16 mouse cellular contexts compared by ENCODE assay signal in the genomic region with DNA sequence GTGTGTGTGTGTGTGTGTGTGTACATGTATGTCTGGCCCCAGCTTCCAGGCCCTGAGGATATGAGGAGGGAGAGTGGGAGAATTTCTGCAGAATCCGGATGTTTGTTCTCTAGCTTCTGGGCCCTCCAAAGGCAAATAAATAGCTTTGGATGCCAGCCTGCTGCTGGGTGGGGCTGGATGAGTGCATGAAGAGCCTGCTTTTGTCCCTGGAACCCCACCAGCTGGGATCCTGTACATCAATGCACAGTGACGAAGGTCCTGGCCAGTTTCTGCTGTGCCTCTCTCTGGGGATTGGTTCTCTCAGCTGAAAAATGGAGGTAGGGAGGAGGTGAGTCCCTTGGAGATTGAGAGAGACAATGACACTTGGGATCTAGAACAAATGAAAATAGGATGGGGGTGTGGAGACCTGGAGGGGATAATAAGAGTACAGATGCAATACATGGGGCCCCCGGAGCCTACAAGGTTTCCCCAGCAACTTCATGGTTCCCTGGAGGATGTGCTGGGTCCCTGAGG. TPM values are rescaled to one million over a fixed set of nuclear protein-coding genes. Genes with fewer than 3 reads are reported as not detected.
DNase-seq lines count a peak whose midpoint lies in the region; ATAC-seq and TF ChIP-seq lines count a peak whose summit lies in the region.
"Had no signal": no experiment of that assay in that cellular context is flagged by ENCODE, and none has a peak within 500 bp of the region (broad histone marks: within the 10 kb centered on the region; RNA-seq: fewer than 3 reads in every experiment).

No protein-coding gene starts in this region.

- no peak for ATAC-seq in heart, embryonic 11.5 days (replicated peaks; ENCODE audit: insufficient number of reproducible peaks, low FRiP score, low TSS enrichment)

- DNase-seq in heart, adult 2 months, result peak in 1 of 2 experiments; percentile 30
- DNase-seq in kidney, adult 2 months, result peak; percentile 36
- no peak for DNase-seq in kidney, adult 8-10 months
- DNase-seq in urinary bladder, adult 18-20 months (ENCODE audit: low spot score in 2 of 2), result no peak
- DNase-seq in urinary bladder, postnatal 10 days (ENCODE audit: low spot score), result no peak
- DNase-seq: cerebellum, adult 2 months; kidney, adult 9 months; midbrain, embryonic 14.5 days; thymus, adult 2 months had no signal

- no peaks in the 10 kb centered on the region for H3K27me3 ChIP-seq in heart, adult 2 months (ENCODE audit: control insufficient read depth, insufficient read depth, low read length)
- H3K27me3 ChIP-seq in heart, embryonic 11.5 days (ENCODE audit: control insufficient read depth, insufficient read depth, low read length), result no peaks in the 10 kb centered on the region
- H3K27me3 ChIP-seq in kidney, adult 2 months (replicated peaks; ENCODE audit: control insufficient read depth, insufficient read depth, low read length), result no peaks in the 10 kb centered on the region
- H3K27me3 ChIP-seq: hindbrain, embryonic 15.5 days; limb, embryonic 12.5 days; neural tube, embryonic 12.5 days had no signal

- H3K4me2 ChIP-seq in heart, embryonic 11.5 days, result no peak overlapping the region
- H3K4me2 ChIP-seq: hindbrain, embryonic 15.5 days; limb, embryonic 12.5 days; neural tube, embryonic 12.5 days had no signal

- no peak for TF ChIP-seq EP300 in heart, adult 2 months (IDR thresholded peaks at IDR 0.05; ENCODE audit: insufficient read depth, low read depth, low read length)

- TF ChIP-seq CTCF in heart, adult 2 months (IDR thresholded peaks at IDR 0.05), result no peak
- TF ChIP-seq CTCF in kidney, adult 2 months (conservative IDR thresholded peaks at IDR 0.05; ENCODE audit: insufficient read depth, insufficient read length, low read depth, low read length), result no peak
- TF ChIP-seq CTCF in bone marrow, adult 2 months (IDR thresholded peaks at IDR 0.05; ENCODE audit: control insufficient read depth, insufficient read depth, low read length), result no peak

- no peak overlapping the region for H3K4me3 ChIP-seq in heart, adult 2 months
- H3K4me3 ChIP-seq in heart, embryonic 11.5 days (ENCODE audit: low read depth, low read length), result no peak overlapping the region
- no peak overlapping the region for H3K4me3 ChIP-seq in kidney, adult 2 months (ENCODE audit: insufficient read depth, low read depth, low read length)
- no peak overlapping the region for H3K4me3 ChIP-seq in bone marrow, adult 2 months (replicated peaks; ENCODE audit: control insufficient read depth, low read depth, low read length)
- H3K4me3 ChIP-seq in brown adipose tissue, adult 24 weeks (ENCODE audit: insufficient read depth, low read depth, low read length), result no peak overlapping the region
- H3K4me3 ChIP-seq: hindbrain, embryonic 15.5 days; limb, embryonic 12.5 days; neural tube, embryonic 12.5 days had no signal

- intact Hi-C loops in heart, adult 2 months (cut with DNase I), result no loop called here

- no peaks in the 10 kb centered on the region for H3K79me2 ChIP-seq in heart, adult 2 months (replicated peaks; ENCODE audit: control insufficient read depth, insufficient read depth, low read length)

- TF ChIP-seq POLR2A in heart, adult 2 months (IDR thresholded peaks at IDR 0.05; ENCODE audit: insufficient read depth, low read depth, low read length), result no peak
- TF ChIP-seq POLR2A in kidney, adult 2 months (IDR thresholded peaks at IDR 0.05; ENCODE audit: low read depth, low read length), result no peak
- TF ChIP-seq POLR2A in bone marrow, adult 2 months (IDR thresholded peaks at IDR 0.05; ENCODE audit: borderline replicate concordance, control insufficient read depth, low read depth, low read length), result no peak

- H3K4me1 ChIP-seq in heart, adult 2 months (ENCODE audit: control insufficient read depth, insufficient read depth, low read length), result peaks cover 34% of the 10 kb centered on the region
- H3K4me1 ChIP-seq in heart, embryonic 11.5 days (ENCODE audit: control insufficient read depth, insufficient read depth, low read length), result peaks cover 14% of the 10 kb centered on the region
- H3K4me1 ChIP-seq in kidney, adult 2 months (ENCODE audit: control insufficient read depth, insufficient read depth, low read length), result peaks cover 4% of the 10 kb centered on the region; the same call in 1 of the 2 replicates
- H3K4me1 ChIP-seq in bone marrow, adult 2 months (ENCODE audit: control insufficient read depth, insufficient read depth, low read length), result peaks cover 8% of the 10 kb centered on the region
- H3K4me1 ChIP-seq in brown adipose tissue, adult 24 weeks (ENCODE audit: control insufficient read depth, insufficient read depth, insufficient read length, low read length), result peaks cover 57% of the 10 kb centered on the region

- 0 out of 2 replicates have a peak overlapping the region, but pooled peaks have one; percentile 22 for H3K9ac ChIP-seq in heart, adult 2 months (ENCODE audit: low read depth, low read length)
- H3K9ac ChIP-seq in heart, embryonic 11.5 days (ENCODE audit: low read depth, low read length), result no peak overlapping the region
- H3K9ac ChIP-seq: hindbrain, embryonic 15.5 days; limb, embryonic 12.5 days; liver, embryonic 14.5 days; neural tube, embryonic 12.5 days had no signal

- WGBS in heart, adult 2 months, result 33% methylated on average over 3 of the region's 3 CpGs
- WGBS in heart, embryonic 11.5 days (ENCODE audit: insufficient replicate concordance), result 70% methylated on average over 3 of the region's 3 CpGs
- WGBS in kidney, adult 2 months, result 82% methylated on average over 3 of the region's 3 CpGs
- 76% methylated on average over 3 of the region's 3 CpGs for WGBS in bone marrow, adult 2 months

- peaks cover 6% of the 10 kb centered on the region for H3K36me3 ChIP-seq in heart, adult 2 months (ENCODE audit: control insufficient read depth, insufficient read depth, low read length)
- H3K36me3 ChIP-seq in heart, embryonic 11.5 days (ENCODE audit: control insufficient read depth, insufficient read depth, low read length), result no peaks in the 10 kb centered on the region
- no peaks in the 10 kb centered on the region for H3K36me3 ChIP-seq in kidney, adult 2 months (ENCODE audit: control insufficient read depth, insufficient read depth, low read length)
- H3K36me3 ChIP-seq: hindbrain, embryonic 15.5 days; limb, embryonic 12.5 days; neural tube, embryonic 12.5 days had no signal

- H3K9me3 ChIP-seq in heart, embryonic 11.5 days (replicated peaks; ENCODE audit: control insufficient read depth, low read length), result no peaks in the 10 kb centered on the region
- H3K9me3 ChIP-seq: hindbrain, embryonic 15.5 days; limb, embryonic 12.5 days; neural tube, embryonic 12.5 days had no signal

- peak overlapping the region; percentile 87 for H3K27ac ChIP-seq in heart, adult 2 months
- no peak overlapping the region; the same call in 1 of the 2 replicates for H3K27ac ChIP-seq in heart, embryonic 11.5 days (ENCODE audit: low read depth, low read length)
- H3K27ac ChIP-seq in kidney, adult 2 months (ENCODE audit: insufficient read depth, low read depth, low read length), result peak overlapping the region; percentile 31; the same call in 1 of the 2 replicates
- peak overlapping the region; percentile 17 for H3K27ac ChIP-seq in bone marrow, adult 2 months (ENCODE audit: control insufficient read depth, insufficient read depth, low read depth, low read length, poor library complexity)
- H3K27ac ChIP-seq in brown adipose tissue, adult 24 weeks (replicated peaks; ENCODE audit: low read depth, low read length), result peak overlapping the region; percentile 64
- H3K27ac ChIP-seq: hindbrain, embryonic 15.5 days; limb, embryonic 12.5 days; liver, embryonic 14.5 days; neural tube, embryonic 12.5 days had no signal

RNA-seq across cellular contexts. Expression of a gene that starts 50.5 kb away (rescaled TPM):
- total RNA-seq in heart, adult 2 months (2021), result 10 to 100 TPM; 56.0 to 57.1 TPM
- polyA plus RNA-seq in heart, adult 2 months (2012; rRNA removed), result 41.6 and 57.0 TPM in 2 replicates
- 5.8 and 5.9 TPM in 2 replicates for polyA plus RNA-seq in heart, embryonic 11.5 days (2014; fragmentation: Nextera tagmentation; extraction: Ambion mirVana)
- polyA plus RNA-seq in kidney, adult 2 months (2012; rRNA removed), result 26.9 and 28.6 TPM in 2 replicates
- 33.2 and 37.8 TPM in 2 replicates for polyA plus RNA-seq in bone marrow, adult 2 months (2011; ENCODE audit: insufficient read depth, insufficient read length, low replicate concordance, missing spikeins)
- polyA plus RNA-seq in brown adipose tissue, adult 24 weeks (2012; ENCODE audit: insufficient read depth, insufficient read length, missing spikeins), result 2.6 and 12.2 TPM in 2 replicates
